Mouse (Mus musculus) forebrain, embryonic 14.5 days (tissue): ENCODE measurements around the gene Pcsk5. TPM values are rescaled to one million over a fixed set of nuclear protein-coding genes. Genes with fewer than 3 reads are reported as not detected.

ENCODE experiments used
- ATAC-seq: fragments of 200-750 bp; cut with Nextera tagmentation; 2 replicates; pipeline ENCODE4 v1.8.0; 2017; ENCODE audit warnings: mild to moderate bottlenecking, moderate library complexity
- DNase-seq: peaks from one replicate; pipeline ENCODE4 v3.0.0-alpha.2; 2015; ENCODE audit warnings: low spot score
- H3K27ac ChIP-seq: fragments of 300-500 bp; sonication (generic); 2 replicates; pipeline ENCODE4 v1.5.1; 2014; ENCODE audit warnings: low read depth, mild to moderate bottlenecking, control low read depth, low read length, moderate library complexity
- H3K27me3 ChIP-seq: fragments of 300-500 bp; sonication (generic); replicated peaks from 2 replicates; pipeline ENCODE4 v1.6.1; 2014; ENCODE audit warnings: low read length, control low read depth, mixed read lengths; ENCODE audit not compliant: control insufficient read depth, insufficient read depth
- H3K36me3 ChIP-seq: fragments of 300-500 bp; sonication (generic); 2 replicates; pipeline ENCODE4 v1.6.1; 2014; ENCODE audit warnings: low read length, control low read depth; ENCODE audit not compliant: control insufficient read depth, insufficient read depth
- H3K4me1 ChIP-seq: fragments of 300-500 bp; sonication (generic); 2 replicates; pipeline ENCODE4 v1.6.1; 2014; ENCODE audit warnings: antibody characterized with exemption, low read length, control low read depth; ENCODE audit not compliant: control insufficient read depth, insufficient read depth
- H3K4me2 ChIP-seq: fragments of 300-500 bp; sonication (generic); 2 replicates; pipeline ENCODE4 v1.6.1; 2014; ENCODE audit warnings: mild to moderate bottlenecking, control low read depth, low read length
- H3K4me3 ChIP-seq: fragments of 300-500 bp; sonication (generic); 2 replicates; pipeline ENCODE4 v1.5.1; 2014; ENCODE audit warnings: low read depth, low read length, control low read depth
- H3K9ac ChIP-seq: fragments of 300-500 bp; sonication (generic); 2 replicates; pipeline ENCODE4 v1.6.1; 2014; ENCODE audit warnings: mild to moderate bottlenecking, low read length, control low read depth, moderate library complexity
- H3K9me3 ChIP-seq: fragments of 300-500 bp; sonication (generic); replicated peaks from 2 replicates; pipeline ENCODE4 v1.6.1; 2016; ENCODE audit warnings: low read length, control low read depth, mixed read lengths; ENCODE audit not compliant: control insufficient read depth
- WGBS: fragments of 180-500 bp; shearing (Covaris S2); extraction: QIAGEN DNeasy Blood & Tissue Kit; methylation state at CpG from one replicate; pipeline ENCODE4 v1.1.7; 2014; 5-methylcytosine and 5-hydroxymethylcytosine counted together
- polyA plus RNA-seq: library from polyadenylated mRNA; unstranded; fragments of >200 nt; fragmentation: Nextera tagmentation; extraction: Ambion mirVana; gene quantifications from 2 replicates; pipeline ENCODE4 v1.2.1, GENCODE M21; 2014

Gene Pcsk5
- polyA plus RNA-seq, 1 experiment from 2014 or later: 3.8 TPM

- DNase-seq (no peak), ATAC-seq (no peak)
Measured at GRCm38 (mm10) chr19:17732676-17733277, 104.7 kb downstream of the Pcsk5 start.

GRCm38 (mm10) chr19:17717066-17717465 is 120.4 kb downstream of the Pcsk5 start:
- H3K4me2 ChIP-seq: no peak overlapping the region
- no peaks in the 10 kb centered on the region for H3K9me3 ChIP-seq
- H3K27ac ChIP-seq: no peak overlapping the region
- ATAC-seq (no peak), DNase-seq (no peak)
- H3K9ac ChIP-seq: no peak overlapping the region
- H3K4me3 ChIP-seq: no peak overlapping the region
- no peaks in the 10 kb centered on the region for H3K27me3 ChIP-seq
- no peaks in the 10 kb centered on the region for H3K36me3 ChIP-seq
- no peaks in the 10 kb centered on the region for H3K4me1 ChIP-seq
- WGBS: 84% methylated on average over 10 of the region's 10 CpGs

More at GRCm38 (mm10) chr19:17732676-17733277, 104.7 kb downstream of the Pcsk5 start:
- H3K9me3 ChIP-seq: no peaks in the 10 kb centered on the region
- H3K4me1 ChIP-seq: no peaks in the 10 kb centered on the region
- no peak overlapping the region for H3K4me2 ChIP-seq
- no peak overlapping the region for H3K27ac ChIP-seq
- H3K4me3 ChIP-seq: no peak overlapping the region
- H3K9ac ChIP-seq: no peak overlapping the region
- H3K36me3 ChIP-seq: no peaks in the 10 kb centered on the region
- no peaks in the 10 kb centered on the region for H3K27me3 ChIP-seq

- Histone ChIP-seq H3K36me3 (no peaks in the 10 kb centered on the region), H3K4me1 (no peaks in the 10 kb centered on the region), H3K4me3 (no peak overlapping the region), H3K27ac (no peak overlapping the region), H3K9me3 (no peaks in the 10 kb centered on the region), H3K4me2 (no peak overlapping the region), H3K27me3 (no peaks in the 10 kb centered on the region), H3K9ac (no peak overlapping the region)
- DNase-seq (peak; percentile 32), ATAC-seq (0 out of 2 replicates have a peak, but pooled peaks have one; percentile 29)
- 65% methylated on average over 9 of the region's 9 CpGs for WGBS
Measured at GRCm38 (mm10) chr19:17715281-17715955, 122.0 kb downstream of the Pcsk5 start.

GRCm38 (mm10) chr19:17691626-17692025 is 145.8 kb downstream of the Pcsk5 start:
- no peaks in the 10 kb centered on the region for H3K9me3 ChIP-seq
- 89% methylated on average over 6 of the region's 6 CpGs for WGBS
- DNase-seq (no peak), ATAC-seq (no peak)
- H3K4me2 ChIP-seq: no peak overlapping the region
- H3K36me3 ChIP-seq: no peaks in the 10 kb centered on the region
- no peak overlapping the region for H3K9ac ChIP-seq
- H3K27ac ChIP-seq: no peak overlapping the region
- no peak overlapping the region for H3K4me3 ChIP-seq
- H3K27me3 ChIP-seq: no peaks in the 10 kb centered on the region
- no peaks in the 10 kb centered on the region; the same call in 1 of the 2 replicates for H3K4me1 ChIP-seq

- ATAC-seq: no peak
- H3K36me3 ChIP-seq: no peaks in the 10 kb centered on the region
- 88% methylated on average over 7 of the region's 7 CpGs for WGBS
Measured at GRCm38 (mm10) chr19:17678371-17678770, 159.1 kb downstream of the Pcsk5 start.

GRCm38 (mm10) chr19:17662676-17663075 is 174.8 kb downstream of the Pcsk5 start:
- H3K4me1 ChIP-seq: peaks cover 8% of the 10 kb centered on the region; the same call in 1 of the 2 replicates
- DNase-seq: peak; percentile 31
- ATAC-seq: 0 out of 2 replicates have a peak, but pooled peaks have one; percentile 44
- no peak overlapping the region for H3K9ac ChIP-seq
- H3K4me3 ChIP-seq: no peak overlapping the region
- H3K27ac ChIP-seq: no peak overlapping the region
- no peaks in the 10 kb centered on the region for H3K27me3 ChIP-seq
- WGBS: 55% methylated on average over 3 of the region's 3 CpGs
- no peaks in the 10 kb centered on the region for H3K36me3 ChIP-seq
- H3K9me3 ChIP-seq: no peaks in the 10 kb centered on the region
- no peak overlapping the region for H3K4me2 ChIP-seq

More at GRCm38 (mm10) chr19:17678371-17678770, 159.1 kb downstream of the Pcsk5 start:
- H3K4me1 ChIP-seq: no peaks in the 10 kb centered on the region
- no peak overlapping the region for H3K9ac ChIP-seq
- no peaks in the 10 kb centered on the region for H3K27me3 ChIP-seq
- H3K4me3 ChIP-seq: no peak overlapping the region
- H3K27ac ChIP-seq: no peak overlapping the region
- no peak overlapping the region for H3K4me2 ChIP-seq
- H3K9me3 ChIP-seq: no peaks in the 10 kb centered on the region
- DNase-seq: no peak

GRCm38 (mm10) chr19:17662271-17662670 is 175.2 kb downstream of the Pcsk5 start:
- H3K9ac ChIP-seq: no peak overlapping the region
- H3K4me1 ChIP-seq: peaks cover 8% of the 10 kb centered on the region; the same call in 1 of the 2 replicates
- WGBS: 39% methylated on average over 6 of the region's 6 CpGs
- H3K9me3 ChIP-seq: no peaks in the 10 kb centered on the region
- H3K4me3 ChIP-seq: no peak overlapping the region
- no peaks in the 10 kb centered on the region for H3K27me3 ChIP-seq
- ATAC-seq (no peak), DNase-seq (peak; percentile 57)
- no peak overlapping the region for H3K27ac ChIP-seq
- no peaks in the 10 kb centered on the region for H3K36me3 ChIP-seq
- H3K4me2 ChIP-seq: no peak overlapping the region

GRCm38 (mm10) chr19:17659321-17659720 is 178.1 kb downstream of the Pcsk5 start:
- H3K4me1 ChIP-seq: peaks cover 8% of the 10 kb centered on the region; the same call in 1 of the 2 replicates
- H3K27ac ChIP-seq: no peak overlapping the region
- H3K27me3 ChIP-seq: no peaks in the 10 kb centered on the region
- H3K4me2 ChIP-seq: no peak overlapping the region
- no peaks in the 10 kb centered on the region for H3K36me3 ChIP-seq
- ATAC-seq (no peak), DNase-seq (no peak)
- no peak overlapping the region for H3K4me3 ChIP-seq
- H3K9me3 ChIP-seq: no peaks in the 10 kb centered on the region
- WGBS: 75% methylated on average over 3 of the region's 3 CpGs
- no peak overlapping the region for H3K9ac ChIP-seq
